Mouse (Mus musculus): ENCODE data around the gene Flvcr1. TPM values are rescaled to one million over a fixed set of nuclear protein-coding genes. Genes with fewer than 3 reads are reported as not detected.

Gene Flvcr1
- polyA plus RNA-seq, 1 experiment from 2014 or later, result 9.9 TPM

GRCm38 (mm10) chr1:191068377-191068776 lies 42.4 kb upstream of the Flvcr1 start:
- TF ChIP-seq CTCF (IDR thresholded peaks at IDR 0.05; ENCODE audit: low read depth), result peak; percentile 33
- H3K27ac ChIP-seq (ENCODE audit: low read depth), result no peak overlapping the region
- H3K9ac ChIP-seq, result no peak overlapping the region
- H3K9me3 ChIP-seq (ENCODE audit: low read depth, low read length), result no peaks in the 10 kb centered on the region
- whole genome bisulfite sequencing, result 86% methylated on average over 5 of the region's 5 CpGs
- H3K4me2 ChIP-seq, result no peak overlapping the region
- ATAC-seq (ENCODE audit: insufficient read depth) (no peak), DNase-seq (peak; percentile 53)
- H3K36me3 ChIP-seq (ENCODE audit: insufficient read depth), result peaks cover 73% of the 10 kb centered on the region
- no peaks in the 10 kb centered on the region for H3K27me3 ChIP-seq (ENCODE audit: insufficient read depth, low read length)
- H3K4me3 ChIP-seq (ENCODE audit: low read depth, low read length), result no peak overlapping the region
- peaks cover 4% of the 10 kb centered on the region; the same call in 1 of the 2 replicates for H3K4me1 ChIP-seq (ENCODE audit: insufficient read depth)

- H3K4me1 ChIP-seq (ENCODE audit: insufficient read depth), result peaks cover 4% of the 10 kb centered on the region; the same call in 1 of the 2 replicates
- H3K27me3 ChIP-seq (ENCODE audit: insufficient read depth, low read length), result no peaks in the 10 kb centered on the region
- no peaks in the 10 kb centered on the region for H3K9me3 ChIP-seq (ENCODE audit: low read depth, low read length)
- H3K27ac ChIP-seq (ENCODE audit: low read depth), result no peak overlapping the region
- no peak overlapping the region for H3K4me2 ChIP-seq
- ATAC-seq (ENCODE audit: insufficient read depth) (no peak), DNase-seq (no peak)
- peaks cover 44% of the 10 kb centered on the region for H3K36me3 ChIP-seq (ENCODE audit: insufficient read depth)
- no peak for TF ChIP-seq CTCF (IDR thresholded peaks at IDR 0.05; ENCODE audit: low read depth)
- no peak overlapping the region for H3K9ac ChIP-seq
- 85% methylated on average over 4 of the region's 4 CpGs for WGBS
- no peak overlapping the region for H3K4me3 ChIP-seq (ENCODE audit: low read depth, low read length)
Observed at GRCm38 (mm10) chr1:191065188-191065587, 39.2 kb upstream of the Flvcr1 start.

GRCm38 (mm10) chr1:191064535-191064934 lies 38.6 kb upstream of the Flvcr1 start:
- Histone ChIP-seq H3K27me3 (ENCODE audit: insufficient read depth, low read length) (no peaks in the 10 kb centered on the region), H3K9me3 (ENCODE audit: low read depth, low read length) (no peaks in the 10 kb centered on the region), H3K4me3 (ENCODE audit: low read depth, low read length) (no peak overlapping the region), H3K27ac (ENCODE audit: low read depth) (no peak overlapping the region), H3K4me1 (ENCODE audit: insufficient read depth) (peaks cover 4% of the 10 kb centered on the region; the same call in 1 of the 2 replicates), H3K9ac (no peak overlapping the region), H3K4me2 (no peak overlapping the region), H3K36me3 (ENCODE audit: insufficient read depth) (peaks cover 39% of the 10 kb centered on the region)
- DNase-seq (no peak), ATAC-seq (ENCODE audit: insufficient read depth) (no peak)
- TF ChIP-seq CTCF (IDR thresholded peaks at IDR 0.05; ENCODE audit: low read depth), result no peak
- 86% methylated on average over 2 of the region's 2 CpGs for WGBS

- Histone ChIP-seq H3K4me1 (ENCODE audit: insufficient read depth) (peaks cover 4% of the 10 kb centered on the region; the same call in 1 of the 2 replicates), H3K27me3 (ENCODE audit: insufficient read depth, low read length) (no peaks in the 10 kb centered on the region), H3K9me3 (ENCODE audit: low read depth, low read length) (no peaks in the 10 kb centered on the region), H3K4me2 (peak overlapping the region; percentile 66), H3K9ac (peak overlapping the region; percentile 83), H3K36me3 (ENCODE audit: insufficient read depth) (peaks cover 30% of the 10 kb centered on the region), H3K4me3 (ENCODE audit: low read depth, low read length) (peak overlapping the region; percentile 89), H3K27ac (ENCODE audit: low read depth) (no peak overlapping the region)
- no peak for TF ChIP-seq CTCF (IDR thresholded peaks at IDR 0.05; ENCODE audit: low read depth)
- ATAC-seq (ENCODE audit: insufficient read depth), result no peak
- WGBS, result 57% methylated on average over 9 of the region's 9 CpGs
- no peak for DNase-seq
Observed at GRCm38 (mm10) chr1:191063700-191064099, 37.7 kb upstream of the Flvcr1 start.

- H3K9ac ChIP-seq, result peak within 1 kb of the TSS; percentile 83
- peaks cover 4% of the 10 kb centered on the region; the same call in 1 of the 2 replicates for H3K4me1 ChIP-seq (ENCODE audit: insufficient read depth)
- no peaks in the 10 kb centered on the region for H3K27me3 ChIP-seq (ENCODE audit: insufficient read depth, low read length)
- H3K9me3 ChIP-seq (ENCODE audit: low read depth, low read length), result no peaks in the 10 kb centered on the region
- H3K4me3 ChIP-seq (ENCODE audit: low read depth, low read length), result peak within 1 kb of the TSS; percentile 89
- peak within 1 kb of the TSS; percentile 54 for H3K27ac ChIP-seq (ENCODE audit: low read depth)
- peaks cover 23% of the 10 kb centered on the region for H3K36me3 ChIP-seq (ENCODE audit: insufficient read depth)
- ATAC-seq (ENCODE audit: insufficient read depth) (peak; percentile 92), DNase-seq (peak; percentile 95)
- peak within 1 kb of the TSS; percentile 66 for H3K4me2 ChIP-seq
- WGBS, result under 1% methylated on average over 56 of the region's 56 CpGs
- peak; percentile 37; the same call in 1 of the 2 replicates for TF ChIP-seq CTCF (IDR thresholded peaks at IDR 0.05; ENCODE audit: low read depth)
Observed at GRCm38 (mm10) chr1:191062781-191063485, 37.0 kb upstream of the Flvcr1 start, which contains the start of the genes Tatdn3 and Nsl1. Gene Tatdn3 (minus strand): TSS chr1:191062932. Gene Nsl1 (plus strand): TSS chr1:191063012.

- no peaks in the 10 kb centered on the region for H3K27me3 ChIP-seq (ENCODE audit: insufficient read depth, low read length)
- DNase-seq (no peak), ATAC-seq (ENCODE audit: insufficient read depth) (peak; percentile 3)
- TF ChIP-seq CTCF (IDR thresholded peaks at IDR 0.05; ENCODE audit: low read depth), result no peak
- H3K27ac ChIP-seq (ENCODE audit: low read depth), result no peak overlapping the region
- 4% methylated on average over 15 of the region's 15 CpGs for WGBS
- no peaks in the 10 kb centered on the region for H3K9me3 ChIP-seq (ENCODE audit: low read depth, low read length)
- H3K4me1 ChIP-seq (ENCODE audit: insufficient read depth), result peaks cover 4% of the 10 kb centered on the region; the same call in 1 of the 2 replicates
- peaks cover 23% of the 10 kb centered on the region for H3K36me3 ChIP-seq (ENCODE audit: insufficient read depth)
- H3K4me3 ChIP-seq (ENCODE audit: low read depth, low read length), result peak overlapping the region; percentile 89
- H3K9ac ChIP-seq, result peak overlapping the region; percentile 83
- H3K4me2 ChIP-seq, result peak overlapping the region; percentile 66
Observed at GRCm38 (mm10) chr1:191062241-191062780, 36.4 kb upstream of the Flvcr1 start.

- H3K4me1 ChIP-seq (ENCODE audit: insufficient read depth), result no peaks in the 10 kb centered on the region
- WGBS, result 56% methylated on average over 3 of the region's 3 CpGs
- no peak for DNase-seq
- no peak for TF ChIP-seq CTCF (IDR thresholded peaks at IDR 0.05; ENCODE audit: low read depth)
- H3K4me2 ChIP-seq, result no peak overlapping the region
- H3K4me3 ChIP-seq (ENCODE audit: low read depth, low read length), result no peak overlapping the region
- no peaks in the 10 kb centered on the region for H3K9me3 ChIP-seq (ENCODE audit: low read depth, low read length)
- no peak overlapping the region for H3K27ac ChIP-seq (ENCODE audit: low read depth)
- no peak overlapping the region for H3K9ac ChIP-seq
- peaks cover 5% of the 10 kb centered on the region; the same call in 1 of the 2 replicates for H3K36me3 ChIP-seq (ENCODE audit: insufficient read depth)
- no peaks in the 10 kb centered on the region for H3K27me3 ChIP-seq (ENCODE audit: insufficient read depth, low read length)
- no peak for ATAC-seq (ENCODE audit: insufficient read depth)
Observed at GRCm38 (mm10) chr1:191057461-191057860, 31.5 kb upstream of the Flvcr1 start.
